ENCODE assay signal across 9 mouse cellular contexts in the genomic region with DNA sequence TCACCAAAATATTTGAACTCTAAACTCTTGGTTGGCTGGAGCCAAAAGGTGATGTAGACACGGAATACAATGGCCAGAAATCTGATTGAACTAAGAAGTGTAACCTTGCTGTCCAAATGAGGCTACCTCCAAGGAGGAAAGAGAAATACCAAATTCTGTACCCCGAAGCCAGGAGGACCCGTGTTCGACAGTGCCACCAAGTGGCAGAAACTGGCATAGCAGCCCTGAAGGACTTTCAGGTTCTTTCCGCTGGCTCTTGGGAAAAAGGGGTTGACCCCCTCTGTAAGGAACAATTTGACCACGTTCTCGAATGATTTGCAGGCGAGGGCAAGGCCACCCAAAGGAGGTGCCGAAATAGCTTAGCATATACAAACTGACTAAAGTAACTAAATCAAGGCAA. TPM values are rescaled to one million over a fixed set of nuclear protein-coding genes. Genes with fewer than 3 reads are reported as not detected.
DNase-seq lines count a peak whose midpoint lies in the region; ATAC-seq and TF ChIP-seq lines count a peak whose summit lies in the region.
"Had no signal": no experiment of that assay in that cellular context is flagged by ENCODE, and none has a peak within 500 bp of the region (broad histone marks: within the 10 kb centered on the region; RNA-seq: fewer than 3 reads in every experiment).

No protein-coding gene starts in this region.

- H3K79me2 ChIP-seq in C2C12 (ENCODE audit: control insufficient read depth, insufficient read depth), result no peaks in the 10 kb centered on the region

- CTCF ChIA-PET in Patski (lab: Charles Lee), result interaction anchor here (0.8 to 2.5 kb wide), 12 partner anchors 8 to 309 kb away, joined by 3 to 9 read pairs (median 4); a partner anchor contains a TSS

- no peak overlapping the region for H3K9ac ChIP-seq in hindbrain, embryonic 14.5 days
- no peak overlapping the region for H3K9ac ChIP-seq in hindbrain, embryonic 13.5 days
- H3K9ac ChIP-seq: midbrain, embryonic 12.5 days had no signal

- no peaks in the 10 kb centered on the region for H3K79me3 ChIP-seq in C2C12 (ENCODE audit: low read depth)

- H3K36me3 ChIP-seq in hindbrain, embryonic 14.5 days (replicated peaks; ENCODE audit: control insufficient read depth, insufficient read depth), result no peaks in the 10 kb centered on the region
- no peaks in the 10 kb centered on the region for H3K36me3 ChIP-seq in hindbrain, embryonic 13.5 days
- no peaks in the 10 kb centered on the region for H3K36me3 ChIP-seq in C2C12 (ENCODE audit: control insufficient read depth, insufficient read depth)
- no peaks in the 10 kb centered on the region for H3K36me3 ChIP-seq in embryonic facial prominence, embryonic 10.5 days (replicated peaks)
- H3K36me3 ChIP-seq: midbrain, embryonic 12.5 days had no signal

- no peaks in the 10 kb centered on the region for H3K9me3 ChIP-seq in hindbrain, embryonic 14.5 days (ENCODE audit: control insufficient read depth, low read length)
- H3K9me3 ChIP-seq in hindbrain, embryonic 13.5 days, result no peaks in the 10 kb centered on the region
- H3K9me3 ChIP-seq in embryonic facial prominence, embryonic 10.5 days, result no peaks in the 10 kb centered on the region
- H3K9me3 ChIP-seq: midbrain, embryonic 12.5 days had no signal

- peak; percentile 57 for DNase-seq in hindbrain, embryonic 14.5 days (ENCODE audit: low spot score)
- no peak for DNase-seq in Patski (ENCODE audit: low read depth, low spot score)
- peak; percentile 65 for DNase-seq in embryonic facial prominence, embryonic 10.5 days (ENCODE audit: low spot score)
- DNase-seq in kidney, postnatal 25 days, result peak; percentile 49 to 80
- peak; percentile 66 for DNase-seq in thymus, postnatal 14 days

- 38% methylated on average over 9 of the region's 9 CpGs for WGBS in hindbrain, embryonic 14.5 days
- WGBS in hindbrain, embryonic 13.5 days, result 40% methylated on average over 9 of the region's 9 CpGs
- WGBS in embryonic facial prominence, embryonic 10.5 days, result 39% methylated on average over 9 of the region's 9 CpGs

- H3K27me3 ChIP-seq in hindbrain, embryonic 14.5 days (ENCODE audit: control insufficient read depth, insufficient read depth, low read length), result no peaks in the 10 kb centered on the region
- no peaks in the 10 kb centered on the region; the same call in 1 of the 2 replicates for H3K27me3 ChIP-seq in hindbrain, embryonic 13.5 days
- no peaks in the 10 kb centered on the region for H3K27me3 ChIP-seq in C2C12 (ENCODE audit: control insufficient read depth, insufficient read depth, insufficient read length)
- H3K27me3 ChIP-seq in Patski, result no peaks in the 10 kb centered on the region
- H3K27me3 ChIP-seq in embryonic facial prominence, embryonic 10.5 days (replicated peaks; ENCODE audit: low read depth, poor library complexity, severe bottlenecking), result no peaks in the 10 kb centered on the region
- H3K27me3 ChIP-seq: midbrain, embryonic 12.5 days had no signal

- no peak overlapping the region for H3K4me3 ChIP-seq in hindbrain, embryonic 14.5 days (replicated peaks; ENCODE audit: low read length)
- H3K4me3 ChIP-seq in hindbrain, embryonic 13.5 days, result no peak overlapping the region
- no peak overlapping the region for H3K4me3 ChIP-seq in C2C12 (ENCODE audit: insufficient read depth, poor library complexity, severe bottlenecking)
- H3K4me3 ChIP-seq in embryonic facial prominence, embryonic 10.5 days, result no peak overlapping the region
- H3K4me3 ChIP-seq: midbrain, embryonic 12.5 days had no signal

- no peak overlapping the region for H3K4me2 ChIP-seq in hindbrain, embryonic 14.5 days (replicated peaks)
- H3K4me2 ChIP-seq in hindbrain, embryonic 13.5 days, result no peak overlapping the region
- H3K4me2 ChIP-seq: midbrain, embryonic 12.5 days had no signal

- no peaks in the 10 kb centered on the region for H3K4me1 ChIP-seq in hindbrain, embryonic 14.5 days (replicated peaks; ENCODE audit: control insufficient read depth, insufficient read depth, low read length)
- no peaks in the 10 kb centered on the region for H3K4me1 ChIP-seq in hindbrain, embryonic 13.5 days (replicated peaks)
- H3K4me1 ChIP-seq in embryonic facial prominence, embryonic 10.5 days, result no peaks in the 10 kb centered on the region

- no peak overlapping the region for H3ac ChIP-seq in C2C12 (ENCODE audit: control insufficient read depth, insufficient read length, low read depth)

- no peak overlapping the region for H3K27ac ChIP-seq in hindbrain, embryonic 14.5 days
- no peak overlapping the region for H3K27ac ChIP-seq in hindbrain, embryonic 13.5 days
- no peak overlapping the region for H3K27ac ChIP-seq in embryonic facial prominence, embryonic 10.5 days (replicated peaks)
- H3K27ac ChIP-seq: midbrain, embryonic 12.5 days had no signal

- no peak for ATAC-seq in hindbrain, embryonic 14.5 days (ENCODE audit: low FRiP score)
- no peak for ATAC-seq in hindbrain, embryonic 13.5 days (ENCODE audit: low FRiP score)
- ATAC-seq in Patski, result no peak
- peak; percentile 60 for ATAC-seq in megakaryocyte-erythroid progenitor cell, adult 5-6 weeks (replicated peaks; ENCODE audit: low FRiP score, low TSS enrichment, poor library complexity, severe bottlenecking)

- TF ChIP-seq CTCF in C2C12 (IDR thresholded peaks at IDR 0.05; ENCODE audit: control insufficient read depth, insufficient read depth, insufficient read length), result peak; percentile 56
- peak; percentile 96 for TF ChIP-seq CTCF in Patski (IDR thresholded peaks at IDR 0.05)

- POLR2A ChIA-PET in Patski (lab: Charles Lee), result no interaction called here

- in situ Hi-C loops in Patski (cut with MboI; ENCODE audit: low pct_unique_long_range_greater_than_20kb), result loop anchor here (5.0 to 10.0 kb wide), 2 partner anchors 299 to 807 kb away; no protein-coding TSS in a partner anchor

TF ChIP-seq in C2C12, 6 proteins besides CTCF, POLR2A, EP300 and RAD21:
- TF ChIP-seq FOSL1 (IDR thresholded peaks at IDR 0.05; ENCODE audit: insufficient read depth, low read length, poor library complexity, severe bottlenecking), result no peak

RNA-seq across cellular contexts. Expression of a gene that starts 26.3 kb away (rescaled TPM):
- 1.4 and 3.3 TPM in 2 replicates for polyA plus RNA-seq in hindbrain, embryonic 14.5 days (2014; fragmentation: Nextera tagmentation; extraction: Ambion mirVana)
- polyA plus RNA-seq in hindbrain, embryonic 13.5 days (2015; fragmentation: Nextera tagmentation; extraction: Ambion mirVana), result 3.2 and 3.8 TPM in 2 replicates
- polyA plus RNA-seq in C2C12 (2012; fragmentation: generic; extraction: Trizol), result 55.2 TPM
- 124 TPM for polyA plus RNA-seq in Patski (2021)
- 7.9 and 10.1 TPM in 2 replicates for polyA plus RNA-seq in embryonic facial prominence, embryonic 10.5 days (2016; fragmentation: Nextera tagmentation; extraction: Ambion mirVana)
- not detected in 2 replicates for total RNA-seq in megakaryocyte-erythroid progenitor cell, adult 5-6 weeks (2014; fragmentation: Nextera tagmentation)
- total RNA-seq in megakaryocyte-erythroid progenitor cell, adult 5-6 weeks (2017), result not detected in 2 replicates
